Mouse (Mus musculus) liver, postnatal 0 days (tissue): ENCODE measurements around the gene Hdgfl3.

ENCODE experiments used
- CTCF ChIP-seq: sonication (generic); IDR thresholded peaks from 2 replicates; pipeline ENCODE4 v1.5.1; 2016; ENCODE audit warnings: antibody characterized with exemption, low read depth
- EP300 ChIP-seq: IDR thresholded peaks from 2 replicates; pipeline ENCODE4 v1.6.1; 2016; ENCODE audit warnings: antibody characterized with exemption, low read depth, mild to moderate bottlenecking

DNA sequence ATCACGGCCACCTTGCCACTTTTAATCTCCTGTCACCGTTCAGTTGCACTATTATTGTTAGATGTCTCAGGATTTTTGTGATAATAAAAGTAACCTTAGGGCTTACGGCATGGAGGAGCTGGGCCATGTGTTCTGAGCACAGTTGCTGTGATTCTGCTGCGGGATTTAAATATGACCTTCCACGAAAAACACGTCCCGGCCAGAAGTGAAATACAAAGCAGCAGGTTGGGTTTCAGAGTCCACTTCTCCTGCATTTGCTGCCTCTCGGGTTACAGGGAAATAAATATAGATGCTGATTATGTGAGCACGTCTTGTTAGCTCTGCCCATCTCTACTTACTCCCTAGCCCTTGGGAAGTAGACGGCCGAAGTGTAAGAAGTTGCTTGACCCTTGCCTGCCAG lies 89.5 kb downstream of the Hdgfl3 start:
- no peak for TF ChIP-seq CTCF
- TF ChIP-seq EP300: no peak
